Mouse (Mus musculus): ENCODE data around the gene Ece1.
"Not testable (repeated sequence)": the region's sequence is repeated elsewhere in the genome, so short reads cannot be mapped to it uniquely, and the experiment has no call there.

Gene Ece1

DNA sequence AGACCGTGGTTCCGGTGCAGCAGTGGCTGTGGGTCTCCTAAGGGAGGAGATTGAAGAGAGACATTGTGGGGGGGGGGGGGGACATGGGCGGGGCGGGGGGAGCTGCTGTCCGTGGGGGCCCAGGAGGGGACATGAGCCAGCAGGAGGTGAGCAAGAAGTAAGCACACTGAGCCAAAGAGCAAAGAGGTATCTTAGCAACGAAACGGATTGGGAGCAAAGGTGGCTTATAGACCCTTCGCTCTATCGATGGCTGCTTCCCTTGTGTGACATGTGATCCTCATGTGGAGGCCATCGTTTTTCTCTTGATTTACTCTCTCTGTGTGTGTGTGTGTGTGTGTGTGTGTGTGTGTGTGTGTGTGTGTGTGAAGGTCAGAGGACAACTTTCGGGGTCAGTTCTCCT, 84.4 kb downstream of the Ece1 start:
- DNase-seq = no peak

GRCm38 (mm10) chr4:137952840-137953239, 90.8 kb downstream of the Ece1 start:
- DNase-seq = no peak

DNA sequence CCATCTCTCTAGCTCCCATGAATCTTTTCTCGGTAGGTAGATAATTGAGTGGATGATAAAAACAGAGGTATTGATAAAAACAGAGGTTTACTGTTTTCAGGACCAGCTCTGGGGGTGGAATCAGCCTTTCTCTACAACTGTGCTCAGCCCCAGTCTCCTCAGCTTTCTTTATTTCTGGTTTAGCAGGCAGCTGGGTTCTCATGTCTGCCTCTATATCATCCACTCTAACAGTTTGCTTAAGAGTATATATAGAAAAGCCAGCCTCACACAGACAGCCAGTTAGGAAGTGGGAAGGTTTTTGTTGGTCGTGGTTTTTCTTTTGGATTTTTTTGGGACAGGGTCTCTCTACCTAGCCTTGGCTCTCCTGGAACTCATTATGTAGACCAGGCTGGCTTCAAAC, 92.1 kb downstream of the Ece1 start:
- DNase-seq = no peak

- no peak for DNase-seq
Measured at GRCm38 (mm10) chr4:137954926-137955396, 92.9 kb downstream of the Ece1 start.

- no peak for DNase-seq
Measured at GRCm38 (mm10) chr4:137956260-137956659, 94.2 kb downstream of the Ece1 start.

- DNase-seq = peak; percentile 33
Measured at GRCm38 (mm10) chr4:137959889-137960665, 98.0 kb downstream of the Ece1 start.

GRCm38 (mm10) chr4:137960757-137961156, 98.7 kb downstream of the Ece1 start:
- no peak for DNase-seq

- DNase-seq = no peak
Measured at GRCm38 (mm10) chr4:137962643-137963350, 100.8 kb downstream of the Ece1 start.

DNA sequence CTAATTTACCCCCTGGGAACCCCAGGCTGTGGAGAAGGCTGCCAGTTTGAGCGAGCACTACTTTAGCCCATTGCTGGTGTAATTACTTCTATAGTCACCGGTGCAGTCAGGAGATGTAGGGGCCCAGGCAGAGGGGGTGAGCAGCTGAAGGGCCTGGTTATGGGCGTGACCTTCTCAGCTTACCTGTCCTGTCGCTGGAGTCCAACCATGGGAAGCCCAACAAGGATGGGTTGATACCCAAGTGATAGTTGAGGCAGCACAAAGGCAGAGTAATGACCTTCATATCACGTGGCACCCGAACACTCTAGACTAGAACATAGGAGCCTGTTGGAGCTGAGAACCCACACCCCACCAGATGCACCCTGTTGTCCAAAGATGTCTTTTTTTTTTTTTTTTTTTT, 101.4 kb downstream of the Ece1 start:
- DNase-seq = no peak

DNA sequence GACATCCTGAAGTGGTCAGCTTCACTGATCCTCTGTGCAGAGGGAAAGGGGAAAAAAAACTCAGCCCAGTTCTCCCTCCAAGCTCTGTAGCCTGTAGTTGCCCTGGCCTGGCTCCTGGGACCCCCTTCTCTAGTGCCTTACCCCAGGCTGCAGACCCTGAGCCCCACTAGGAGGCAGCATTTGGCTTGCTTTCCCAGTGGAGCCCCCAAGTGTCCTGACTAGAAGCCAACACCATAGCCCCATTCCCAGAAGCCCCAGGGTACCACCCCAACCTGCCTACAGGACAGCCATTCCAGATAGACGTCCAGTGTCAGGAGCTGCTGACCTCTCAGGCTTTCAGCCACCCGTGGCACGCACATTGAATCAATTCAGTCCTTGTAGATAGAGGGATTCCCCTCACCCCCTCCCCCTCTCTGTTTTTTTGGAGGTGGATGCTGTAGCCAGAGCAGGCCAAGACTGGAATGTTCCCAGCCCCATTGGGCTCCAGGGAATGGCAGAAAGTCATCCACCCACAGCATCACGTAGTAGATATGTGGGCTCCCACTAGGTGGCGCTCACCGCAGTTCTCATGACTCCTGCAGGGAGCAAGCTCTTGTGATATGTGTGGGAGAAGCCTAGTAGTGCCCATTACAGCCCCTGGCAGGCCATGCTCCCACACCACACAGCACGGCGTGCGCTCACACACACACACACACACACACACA, 102.0 kb downstream of the Ece1 start:
- DNase-seq = peak; percentile 75

- DNase-seq = no peak
Measured at GRCm38 (mm10) chr4:137964585-137964930, 102.5 kb downstream of the Ece1 start.

DNA sequence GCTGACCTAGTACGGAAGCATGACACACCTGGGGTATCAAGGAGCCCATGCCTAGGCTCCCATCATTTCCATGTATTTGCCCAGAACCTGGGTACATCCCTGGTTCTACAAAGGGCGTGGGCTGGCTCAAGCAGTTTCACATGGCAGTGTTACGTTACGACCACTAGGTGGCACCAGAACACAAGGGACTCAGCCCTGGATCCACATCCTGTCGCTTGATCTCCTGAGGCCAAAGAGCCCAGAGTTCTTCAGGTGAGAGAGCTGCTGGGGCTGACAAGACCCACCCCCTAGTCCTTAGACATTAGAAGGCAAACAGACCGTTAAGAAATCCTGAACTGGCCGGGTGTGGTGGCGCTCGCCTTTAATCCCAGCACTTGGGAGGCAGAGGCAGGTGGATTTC, 106.2 kb downstream of the Ece1 start:
- DNase-seq = peak; percentile 56

DNA sequence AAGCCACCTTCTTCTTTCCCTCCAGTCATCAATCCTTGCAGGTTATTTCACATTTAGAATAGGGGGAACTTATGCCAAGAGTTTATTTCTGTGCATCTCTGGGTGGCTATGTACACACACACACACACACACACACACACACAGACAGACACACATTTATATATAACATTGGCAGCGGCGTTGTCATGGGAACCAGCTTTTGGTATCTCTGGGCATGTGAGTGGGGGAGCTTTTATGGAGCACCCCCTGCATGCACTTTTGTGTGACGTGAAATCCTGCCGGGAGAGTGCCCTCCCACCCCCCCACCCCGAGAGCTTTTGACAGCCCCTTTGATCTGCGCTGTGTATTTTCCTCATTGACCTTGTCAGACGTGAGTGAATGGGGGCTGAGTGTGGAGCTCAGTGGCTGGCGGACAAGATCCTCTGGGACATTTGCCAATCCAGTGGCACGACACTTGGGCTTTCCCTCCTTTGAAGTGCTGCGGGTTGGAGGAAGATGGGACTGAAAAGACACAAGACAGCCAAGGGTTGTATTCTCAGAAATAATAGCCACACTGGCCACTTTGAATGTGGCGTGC, 108.7 kb downstream of the Ece1 start:
- DNase-seq = not testable (repeated sequence)

- not testable (repeated sequence) for DNase-seq
Measured at GRCm38 (mm10) chr4:137974856-137975432, 112.9 kb downstream of the Ece1 start.

DNA sequence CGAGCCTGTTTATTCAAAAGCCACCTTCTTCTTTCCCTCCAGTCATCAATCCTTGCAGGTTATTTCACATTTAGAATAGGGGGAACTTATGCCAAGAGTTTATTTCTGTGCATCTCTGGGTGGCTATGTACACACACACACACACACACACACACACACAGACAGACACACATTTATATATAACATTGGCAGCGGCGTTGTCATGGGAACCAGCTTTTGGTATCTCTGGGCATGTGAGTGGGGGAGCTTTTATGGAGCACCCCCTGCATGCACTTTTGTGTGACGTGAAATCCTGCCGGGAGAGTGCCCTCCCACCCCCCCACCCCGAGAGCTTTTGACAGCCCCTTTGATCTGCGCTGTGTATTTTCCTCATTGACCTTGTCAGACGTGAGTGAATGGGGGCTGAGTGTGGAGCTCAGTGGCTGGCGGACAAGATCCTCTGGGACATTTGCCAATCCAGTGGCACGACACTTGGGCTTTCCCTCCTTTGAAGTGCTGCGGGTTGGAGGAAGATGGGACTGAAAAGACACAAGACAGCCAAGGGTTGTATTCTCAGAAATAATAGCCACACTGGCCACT, 117.1 kb downstream of the Ece1 start:
- not testable (repeated sequence) for DNase-seq

DNA sequence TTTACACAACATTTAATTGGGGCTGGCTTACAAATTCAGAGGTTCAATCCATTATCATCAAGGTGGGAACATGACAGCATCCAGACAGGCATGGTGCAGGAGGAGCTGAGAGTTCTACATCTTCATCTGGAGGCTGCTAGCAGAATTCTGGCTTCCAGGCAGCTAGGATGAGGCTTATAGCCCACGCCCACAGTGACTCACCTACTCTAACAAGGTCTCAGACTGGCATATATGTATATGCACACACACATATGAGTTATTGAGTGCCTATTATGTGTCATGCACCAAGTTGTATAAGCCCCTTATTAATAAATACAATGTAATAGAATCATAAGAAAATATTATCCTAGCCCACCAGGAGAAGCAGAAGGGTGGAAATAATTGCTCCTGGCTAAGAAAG, 120.8 kb downstream of the Ece1 start:
- no peak for DNase-seq

- DNase-seq = no peak
Measured at GRCm38 (mm10) chr4:137984212-137984611, 122.2 kb downstream of the Ece1 start.

DNA sequence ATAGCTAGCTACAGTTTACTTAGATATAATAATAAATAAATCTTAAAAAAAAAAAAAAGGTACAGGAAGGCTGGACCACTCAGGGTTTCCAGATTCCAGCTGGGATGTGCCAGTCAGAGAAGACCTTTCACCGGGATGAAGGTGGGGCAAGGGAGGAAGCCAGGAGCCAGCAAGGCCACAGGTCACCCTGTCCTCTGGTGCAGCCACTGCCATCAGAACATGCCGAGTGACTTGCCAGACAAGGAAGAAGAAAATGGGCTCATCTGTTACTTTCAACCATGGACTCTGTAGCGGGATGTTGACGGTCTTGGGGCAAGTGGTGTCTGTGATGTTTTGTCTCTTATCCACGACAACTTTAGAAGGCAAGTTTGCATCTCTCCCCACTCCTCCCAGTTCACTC, 122.7 kb downstream of the Ece1 start:
- no peak for DNase-seq

DNA sequence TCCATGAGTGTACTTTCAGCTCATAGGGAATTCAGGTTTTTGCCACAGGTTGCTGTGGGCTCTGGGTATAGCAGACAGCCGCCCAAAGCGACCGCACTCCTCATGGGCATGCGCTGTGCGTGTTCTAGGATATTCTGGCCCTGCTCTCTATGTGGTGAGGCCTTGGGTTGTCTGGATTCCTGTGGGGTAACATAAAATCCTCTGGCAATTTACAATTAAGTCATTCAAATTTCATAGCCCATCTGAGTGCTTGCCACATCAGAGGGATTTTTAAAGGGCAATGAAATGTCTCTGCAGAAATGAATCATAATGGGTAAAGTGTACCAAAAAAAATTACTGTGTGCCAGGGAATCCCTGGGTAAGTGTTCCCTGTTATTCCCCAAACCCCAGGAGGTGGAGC, 127.4 kb downstream of the Ece1 start:
- DNase-seq = no peak

DNA sequence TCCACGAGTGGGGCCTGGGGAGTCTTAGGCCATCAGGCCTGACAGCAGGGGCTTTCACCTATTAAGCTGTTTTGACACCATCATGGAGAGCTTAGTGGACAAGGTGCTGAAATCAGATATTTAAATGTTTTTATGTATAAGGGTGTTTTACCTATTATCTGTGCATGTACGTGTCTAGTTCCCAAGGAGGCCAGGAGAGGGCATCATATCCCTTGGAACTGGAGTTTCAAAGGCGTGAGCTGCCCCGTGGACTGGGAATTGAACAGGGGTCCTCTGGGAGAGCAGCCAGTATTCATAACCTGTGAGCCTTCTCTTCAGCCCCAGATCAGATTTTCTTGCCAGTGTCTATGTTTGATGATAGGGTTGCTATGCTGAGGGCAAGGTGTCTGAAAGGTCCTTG, 128.4 kb downstream of the Ece1 start:
- DNase-seq = no peak

- DNase-seq = no peak
Measured at GRCm38 (mm10) chr4:137991240-137991639, 129.2 kb downstream of the Ece1 start.

DNA sequence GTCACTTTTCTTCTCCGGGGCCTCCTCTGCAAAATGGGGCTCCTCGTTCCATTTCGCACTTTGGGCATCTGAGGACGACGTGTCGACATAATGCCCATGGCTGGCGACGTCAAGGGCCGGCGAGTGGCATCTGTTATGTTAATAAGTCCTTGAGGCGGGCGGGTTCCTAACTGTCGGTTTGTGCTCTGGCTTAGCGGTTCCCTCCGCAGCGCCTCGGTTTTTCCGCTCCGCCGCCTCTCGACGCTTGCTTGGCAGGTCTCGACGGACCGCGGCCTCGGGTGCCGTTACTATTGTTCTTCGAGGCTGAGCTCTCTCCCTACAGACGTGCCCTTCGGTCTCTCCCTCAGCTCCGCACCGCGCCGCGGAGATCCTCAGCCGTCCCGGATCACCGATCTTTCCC, 130.9 kb downstream of the Ece1 start, which contains the start of gene Eif4g3:
Gene Eif4g3 (plus strand): TSS at position 133 of the 400 bp plus-strand sequence.
- DNase-seq = no peak
